Mouse (Mus musculus): ENCODE data around the gene Acadl. TPM values are rescaled to one million over a fixed set of nuclear protein-coding genes. Genes with fewer than 3 reads are reported as not detected.

The Acadl gene
- polyA plus RNA-seq, 1 experiment from 2014 or later: 124 TPM

GRCm38 (mm10) chr1:66865633-66866032 is 2.6 kb upstream of the Acadl start:
- H3K4me1 ChIP-seq: 0 out of 2 replicates have a peak, but pooled peaks cover 8% of the 10 kb centered on the region
- no peak overlapping the region for H3K4me3 ChIP-seq
- H3K27ac ChIP-seq: no peak overlapping the region
- no peaks in the 10 kb centered on the region for H3K9me3 ChIP-seq
- no peak for DNase-seq (ENCODE audit: low spot score)
- no peaks in the 10 kb centered on the region for H3K36me3 ChIP-seq
- no peaks in the 10 kb centered on the region for H3K27me3 ChIP-seq (ENCODE audit: insufficient read depth, poor library complexity, severe bottlenecking)
- WGBS: 65% methylated on average over 4 of the region's 4 CpGs

DNA sequence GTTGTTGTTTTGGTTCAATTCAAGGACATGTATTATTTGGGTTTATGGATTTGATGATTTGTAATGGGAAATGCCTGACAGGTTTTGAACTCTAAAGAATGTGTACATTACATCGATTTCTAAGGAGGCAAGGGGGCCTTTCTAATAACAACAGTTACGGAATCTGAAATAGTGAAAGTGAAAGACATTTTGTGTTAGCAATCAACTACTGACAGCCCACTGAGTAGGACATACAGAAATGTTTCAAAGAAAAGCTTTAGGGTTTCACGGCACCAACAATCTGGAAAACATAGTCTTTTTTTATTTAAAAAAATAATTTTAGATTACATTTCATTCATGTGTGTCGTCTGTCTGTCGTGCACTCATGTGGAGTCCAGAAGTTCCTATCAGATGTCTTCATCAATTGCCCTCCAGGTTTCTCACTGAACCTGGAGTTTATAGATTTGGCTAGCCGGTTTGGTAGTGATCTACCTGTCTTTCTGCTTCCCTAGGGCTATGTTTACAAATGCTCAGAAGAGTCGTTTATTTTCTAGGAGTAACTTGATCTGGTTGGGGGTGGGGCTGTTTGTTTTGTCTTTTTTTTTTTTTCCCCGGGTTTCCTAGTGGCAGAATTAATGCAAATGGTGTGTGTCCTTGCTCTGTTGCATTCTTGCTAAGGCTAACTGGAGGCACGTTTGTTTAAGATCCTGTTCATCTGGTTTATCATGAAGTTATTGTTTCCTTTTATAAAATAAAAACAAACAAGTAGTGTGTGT is 841 bp upstream of the Acadl start:
- H3K36me3 ChIP-seq: peaks cover 5% of the 10 kb centered on the region; the same call in 1 of the 2 replicates
- H3K27me3 ChIP-seq (ENCODE audit: insufficient read depth, poor library complexity, severe bottlenecking): no peaks in the 10 kb centered on the region
- DNase-seq (ENCODE audit: low spot score): no peak
- H3K9me3 ChIP-seq: no peaks in the 10 kb centered on the region
- H3K4me1 ChIP-seq: 0 out of 2 replicates have a peak, but pooled peaks cover 8% of the 10 kb centered on the region
- peak overlapping the region; percentile 95 for H3K4me3 ChIP-seq
- 17% methylated on average over 9 of the region's 9 CpGs for WGBS
- H3K27ac ChIP-seq: no peak overlapping the region

DNA sequence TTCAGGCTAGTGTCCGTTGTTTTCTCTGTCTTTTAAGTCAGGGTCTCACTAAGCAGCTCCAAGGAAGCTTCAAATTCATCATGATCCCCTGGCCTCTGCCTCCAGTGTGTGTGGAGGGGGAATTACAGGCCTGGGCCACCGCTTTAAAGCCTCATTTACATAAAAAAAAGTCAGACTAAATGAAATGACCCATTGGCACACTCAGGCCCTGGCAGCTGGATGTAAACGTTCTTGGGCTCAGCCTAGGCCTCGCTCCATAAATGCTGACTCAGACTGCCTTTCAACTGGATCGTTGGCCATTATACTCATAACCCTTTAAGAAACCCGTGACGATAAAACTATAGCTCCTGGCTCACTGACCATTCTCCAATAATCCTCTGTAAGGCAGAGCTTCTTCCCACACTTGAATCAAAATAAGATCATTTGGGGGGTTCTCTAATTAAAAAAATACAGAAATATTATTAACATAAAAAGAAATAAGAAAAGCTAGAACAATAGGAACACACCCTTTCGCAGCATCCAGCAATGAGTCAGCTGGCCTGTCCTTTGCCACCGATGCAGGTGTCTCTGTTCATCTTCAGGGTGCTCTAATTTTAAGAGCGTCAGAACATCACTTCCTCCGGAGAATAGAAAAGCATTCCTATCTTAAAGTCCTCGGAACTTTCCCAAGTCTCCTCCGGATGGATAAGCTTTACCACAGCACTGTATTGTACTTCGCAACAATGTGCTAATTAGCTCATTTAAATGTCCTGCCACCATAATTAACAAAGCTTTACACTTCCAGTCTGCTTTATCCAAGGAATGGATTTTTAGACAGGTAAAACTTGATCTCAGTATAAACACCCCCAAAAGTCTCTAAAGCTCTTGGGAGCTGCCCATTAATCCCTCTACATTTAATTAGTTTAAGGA is 1.1 kb downstream of the Acadl start:
- H3K4me1 ChIP-seq: 0 out of 2 replicates have a peak, but pooled peaks cover 8% of the 10 kb centered on the region
- no peak for DNase-seq (ENCODE audit: low spot score)
- H3K36me3 ChIP-seq: peaks cover 20% of the 10 kb centered on the region
- H3K27me3 ChIP-seq (ENCODE audit: insufficient read depth, poor library complexity, severe bottlenecking): no peaks in the 10 kb centered on the region
- WGBS: 37% methylated on average over 14 of the region's 14 CpGs
- no peaks in the 10 kb centered on the region for H3K9me3 ChIP-seq
- H3K4me3 ChIP-seq: peak overlapping the region; percentile 95
- H3K27ac ChIP-seq: peak overlapping the region; percentile 99

DNA sequence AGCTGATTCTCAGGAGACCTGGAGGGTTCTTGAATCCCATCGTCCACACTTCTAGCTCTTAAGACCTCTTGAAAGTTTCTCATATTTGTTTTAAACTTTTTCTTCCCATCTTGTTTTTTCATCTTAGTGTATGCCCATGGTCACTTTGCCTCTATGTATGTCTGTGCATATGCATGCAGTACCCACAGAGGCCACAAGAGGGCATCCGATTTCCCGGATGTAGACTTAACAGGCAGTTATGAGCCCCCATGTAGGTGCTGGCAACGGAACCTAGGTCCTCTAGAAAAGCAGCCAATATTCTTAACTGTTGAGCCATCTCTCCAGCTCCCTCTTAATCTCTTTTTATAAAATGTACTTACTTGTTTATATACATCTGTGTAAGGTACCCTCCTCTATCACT is 15.6 kb downstream of the Acadl start:
- no peak overlapping the region for H3K4me3 ChIP-seq
- no peak overlapping the region for H3K27ac ChIP-seq
- 89% methylated on average over 4 of the region's 4 CpGs for WGBS
- H3K36me3 ChIP-seq: peaks cover 79% of the 10 kb centered on the region
- 0 out of 2 replicates have a peak, but pooled peaks cover 8% of the 10 kb centered on the region for H3K9me3 ChIP-seq
- no peaks in the 10 kb centered on the region for H3K4me1 ChIP-seq
- no peak for DNase-seq (ENCODE audit: low spot score)
- H3K27me3 ChIP-seq (ENCODE audit: insufficient read depth, poor library complexity, severe bottlenecking): no peaks in the 10 kb centered on the region

DNA sequence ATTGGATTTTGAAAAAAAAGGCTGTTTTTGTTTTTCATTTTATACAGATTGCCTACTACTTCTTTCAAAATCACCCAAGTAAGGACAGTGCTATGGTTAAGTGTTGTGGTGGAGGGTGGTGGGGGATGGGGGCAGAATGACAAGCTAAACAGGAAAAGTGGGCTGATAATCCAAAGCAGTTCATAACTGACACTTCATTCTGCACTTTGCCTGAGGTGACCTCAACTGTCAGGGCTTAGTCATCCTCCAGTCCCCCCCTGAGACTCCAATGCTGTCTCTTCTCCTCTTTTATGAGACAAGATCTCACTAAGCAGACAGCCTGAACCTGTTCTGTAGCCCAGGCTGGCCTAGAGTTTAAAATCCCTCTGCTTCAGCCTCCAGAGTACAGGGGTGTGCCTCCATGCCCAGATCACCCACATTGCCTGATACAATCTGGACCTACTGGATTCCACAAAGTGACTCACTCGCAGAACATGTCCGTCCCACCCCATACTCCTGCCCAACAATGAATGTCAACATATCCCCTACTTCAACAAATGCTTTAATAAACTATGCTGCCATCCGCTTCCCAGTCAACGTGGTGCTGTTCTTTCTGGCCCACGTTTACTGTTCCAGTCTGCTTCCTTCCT is 17.3 kb downstream of the Acadl start:
- H3K27me3 ChIP-seq (ENCODE audit: insufficient read depth, poor library complexity, severe bottlenecking): no peaks in the 10 kb centered on the region
- DNase-seq (ENCODE audit: low spot score): no peak
- no peak overlapping the region for H3K27ac ChIP-seq
- H3K4me1 ChIP-seq: no peaks in the 10 kb centered on the region
- WGBS: 86% methylated on average over 5 of the region's 5 CpGs
- H3K36me3 ChIP-seq: peaks cover 79% of the 10 kb centered on the region
- no peak overlapping the region for H3K4me3 ChIP-seq
- 0 out of 2 replicates have a peak, but pooled peaks cover 8% of the 10 kb centered on the region for H3K9me3 ChIP-seq

- no peak overlapping the region for H3K27ac ChIP-seq
- 82% methylated on average over 10 of the region's 10 CpGs for WGBS
- DNase-seq (ENCODE audit: low spot score): no peak
- no peaks in the 10 kb centered on the region for H3K27me3 ChIP-seq (ENCODE audit: insufficient read depth, poor library complexity, severe bottlenecking)
- no peaks in the 10 kb centered on the region for H3K9me3 ChIP-seq
- H3K4me3 ChIP-seq: no peak overlapping the region
- peaks cover 57% of the 10 kb centered on the region for H3K36me3 ChIP-seq
- H3K4me1 ChIP-seq: no peaks in the 10 kb centered on the region
Measured at GRCm38 (mm10) chr1:66841938-66842337, 21.1 kb downstream of the Acadl start.

DNA sequence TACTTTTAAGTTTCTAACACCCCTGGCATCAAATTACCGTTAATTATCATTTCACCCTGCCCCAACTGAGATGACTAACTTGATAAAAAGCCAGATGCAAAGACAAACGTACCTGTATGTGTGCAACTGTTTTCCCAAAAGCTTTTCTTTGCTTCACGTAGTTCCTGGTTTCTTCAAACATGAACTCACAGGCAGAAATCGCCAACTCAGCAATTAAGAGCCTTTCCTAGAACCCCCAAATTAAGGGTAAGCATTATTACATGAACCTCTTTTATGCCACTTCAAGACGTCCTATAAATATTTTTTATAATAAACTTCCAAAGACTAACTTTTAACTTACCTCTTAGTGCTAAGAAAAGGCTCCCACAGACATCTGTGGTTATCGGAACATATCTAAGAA is 21.6 kb downstream of the Acadl start:
- H3K36me3 ChIP-seq: peaks cover 55% of the 10 kb centered on the region
- H3K27me3 ChIP-seq (ENCODE audit: insufficient read depth, poor library complexity, severe bottlenecking): no peaks in the 10 kb centered on the region
- H3K9me3 ChIP-seq: no peaks in the 10 kb centered on the region
- DNase-seq (ENCODE audit: low spot score): no peak
- no peaks in the 10 kb centered on the region for H3K4me1 ChIP-seq
- WGBS: 77% methylated on average over 6 of the region's 6 CpGs
- no peak overlapping the region for H3K27ac ChIP-seq
- no peak overlapping the region for H3K4me3 ChIP-seq

DNA sequence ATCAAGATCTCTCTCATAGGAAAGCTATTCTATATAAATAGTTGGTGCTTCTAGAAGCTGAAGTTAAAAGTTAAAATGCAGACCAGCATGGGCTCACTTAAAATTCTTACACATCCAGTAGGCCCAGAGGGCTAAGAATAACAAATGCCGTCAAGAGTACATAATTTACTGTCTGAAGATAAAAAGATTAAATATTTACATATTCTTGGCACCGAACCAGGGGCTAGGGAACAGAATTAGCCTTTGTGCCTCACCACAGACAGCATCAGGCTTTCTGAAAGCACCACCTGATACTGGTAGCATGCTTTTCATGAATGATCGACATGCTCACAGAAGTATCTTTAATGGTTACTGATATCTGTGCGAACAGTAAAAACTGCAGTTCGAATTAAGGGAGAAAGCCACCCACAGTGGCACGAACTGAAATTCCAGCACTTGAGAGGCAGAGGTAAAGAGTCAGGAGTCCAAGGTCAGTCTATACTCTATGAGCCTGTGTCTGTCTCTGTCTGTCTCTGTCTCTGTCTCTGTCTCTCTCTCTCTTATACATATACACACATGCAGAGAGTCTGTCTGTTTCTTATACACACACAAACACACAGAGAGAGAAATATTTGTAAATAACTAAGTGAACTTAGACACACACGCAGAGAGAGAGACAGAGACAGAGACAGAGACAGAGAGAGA is 23.2 kb downstream of the Acadl start:
- no peak overlapping the region for H3K4me3 ChIP-seq
- no peak for DNase-seq (ENCODE audit: low spot score)
- H3K36me3 ChIP-seq: peaks cover 52% of the 10 kb centered on the region
- H3K4me1 ChIP-seq: no peaks in the 10 kb centered on the region
- H3K27me3 ChIP-seq (ENCODE audit: insufficient read depth, poor library complexity, severe bottlenecking): no peaks in the 10 kb centered on the region
- H3K9me3 ChIP-seq: no peaks in the 10 kb centered on the region
- H3K27ac ChIP-seq: no peak overlapping the region
- WGBS: 79% methylated on average over 7 of the region's 7 CpGs

DNA sequence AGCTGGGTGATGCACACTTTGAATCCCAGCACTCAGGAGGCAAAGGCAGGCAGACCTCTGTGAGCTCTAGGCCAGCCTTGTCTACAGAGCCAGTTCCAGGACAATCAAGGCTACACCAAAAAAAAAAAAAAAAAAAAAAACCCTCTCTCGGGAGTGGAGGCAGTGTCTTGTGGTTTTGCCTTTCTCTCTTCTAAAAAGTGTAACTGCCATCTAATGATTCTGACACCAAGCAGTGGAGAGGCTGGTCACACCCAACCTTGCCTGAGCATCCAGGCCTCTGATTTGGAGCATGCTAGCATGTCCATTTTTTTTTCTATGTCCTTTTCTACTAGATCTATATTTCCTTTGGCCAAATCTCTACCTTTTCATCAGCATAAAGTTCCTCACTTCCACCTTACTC is 23.9 kb downstream of the Acadl start:
- H3K9me3 ChIP-seq: no peaks in the 10 kb centered on the region
- peaks cover 55% of the 10 kb centered on the region for H3K36me3 ChIP-seq
- no peaks in the 10 kb centered on the region for H3K27me3 ChIP-seq (ENCODE audit: insufficient read depth, poor library complexity, severe bottlenecking)
- DNase-seq (ENCODE audit: low spot score): no peak
- 88% methylated on average over 1 of the region's 1 CpGs for WGBS
- no peak overlapping the region for H3K27ac ChIP-seq
- no peaks in the 10 kb centered on the region for H3K4me1 ChIP-seq
- H3K4me3 ChIP-seq: no peak overlapping the region

GRCm38 (mm10) chr1:66838184-66839042 is 24.7 kb downstream of the Acadl start:
- Histone ChIP-seq H3K9me3 (no peaks in the 10 kb centered on the region), H3K27me3 (ENCODE audit: insufficient read depth, poor library complexity, severe bottlenecking) (no peaks in the 10 kb centered on the region), H3K27ac (no peak overlapping the region), H3K4me1 (no peaks in the 10 kb centered on the region), H3K36me3 (peaks cover 55% of the 10 kb centered on the region), H3K4me3 (no peak overlapping the region)
- 59% methylated on average over 16 of the region's 16 CpGs for WGBS
- no peak for DNase-seq (ENCODE audit: low spot score)

DNA sequence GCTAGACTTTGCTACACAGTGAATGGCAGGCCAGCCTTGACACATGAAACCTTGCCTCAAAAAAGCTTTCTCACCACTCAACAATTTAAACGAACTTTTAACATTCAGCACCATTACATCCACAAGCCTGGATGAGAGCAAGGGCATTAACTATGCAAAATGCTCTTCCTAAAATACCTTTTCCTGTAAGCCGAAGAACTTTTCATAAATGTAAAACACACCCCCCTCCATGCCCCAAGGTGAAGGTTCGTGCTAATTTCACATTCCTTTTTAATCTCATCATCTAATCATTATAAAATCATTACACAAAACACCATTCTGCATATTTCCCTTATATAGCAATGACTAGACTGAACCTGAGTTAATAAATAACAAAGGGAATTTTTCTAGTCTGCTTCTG is 25.9 kb downstream of the Acadl start:
- no peak for DNase-seq (ENCODE audit: low spot score)
- WGBS: 86% methylated on average over 3 of the region's 3 CpGs

More for the DNA sequence above, 25.9 kb downstream of the Acadl start:
- H3K27ac ChIP-seq: no peak overlapping the region
- no peak overlapping the region for H3K4me3 ChIP-seq
- H3K4me1 ChIP-seq: no peaks in the 10 kb centered on the region
- H3K36me3 ChIP-seq: peaks cover 44% of the 10 kb centered on the region
- H3K27me3 ChIP-seq (ENCODE audit: insufficient read depth, poor library complexity, severe bottlenecking): no peaks in the 10 kb centered on the region
- H3K9me3 ChIP-seq: no peaks in the 10 kb centered on the region
